Mouse (Mus musculus) hindbrain, embryonic 11.5 days (tissue): ENCODE measurements at regions not wholly inside any gene's neighbourhood (a gene's known extent, or its start where the extent isn't known, plus 50 kb on each side); places are given as distances from the start of the nearest gene placed in this dataset.

Experiments used
- ATAC-seq: fragments of 200-750 bp; cut with Nextera tagmentation; 2 replicates; pipeline ENCODE4 v1.8.0; 2017; ENCODE audit warnings: mild to moderate bottlenecking, moderate TSS enrichment, moderate library complexity; ENCODE audit not compliant: low FRiP score
- DNase-seq: peaks from one replicate; pipeline ENCODE4 v3.0.0-alpha.2; 2015; ENCODE audit warnings: low spot score
- H3K27ac ChIP-seq: fragments of 300-500 bp; sonication (generic); 2 replicates; pipeline ENCODE4 v1.5.1; 2014; ENCODE audit warnings: mild to moderate bottlenecking, low read depth, low read length
- H3K27me3 ChIP-seq: fragments of 300-500 bp; sonication (generic); 2 replicates; pipeline ENCODE4 v1.6.1; 2014; ENCODE audit warnings: mild to moderate bottlenecking, low read length, moderate library complexity, mixed read lengths; ENCODE audit not compliant: control insufficient read depth, insufficient read depth
- H3K36me3 ChIP-seq: fragments of 300-500 bp; sonication (generic); 2 replicates; pipeline ENCODE4 v1.6.1; 2014; ENCODE audit warnings: mild to moderate bottlenecking, low read length, moderate library complexity, mixed read lengths; ENCODE audit not compliant: control insufficient read depth, insufficient read depth
- H3K4me1 ChIP-seq: fragments of 300-500 bp; sonication (generic); replicated peaks from 2 replicates; pipeline ENCODE4 v1.6.1; 2014; ENCODE audit warnings: low read length, mixed read lengths; ENCODE audit not compliant: control insufficient read depth, insufficient read depth
- H3K4me2 ChIP-seq: fragments of 300-500 bp; sonication (generic); replicated peaks from 2 replicates; pipeline ENCODE4 v1.6.1; 2014; ENCODE audit warnings: mild to moderate bottlenecking, low read depth, low read length
- H3K4me3 ChIP-seq: fragments of 300-500 bp; sonication (generic); 2 replicates; pipeline ENCODE4 v1.5.1; 2014; ENCODE audit warnings: low read depth, low read length
- H3K9ac ChIP-seq: fragments of 300-500 bp; sonication (generic); 2 replicates; pipeline ENCODE4 v1.6.1; 2014; ENCODE audit warnings: low read depth, low read length
- H3K9me3 ChIP-seq: fragments of 300-500 bp; sonication (generic); 2 replicates; pipeline ENCODE4 v1.6.1; 2016; ENCODE audit warnings: low read length; ENCODE audit not compliant: control insufficient read depth
- WGBS: fragments of 180-500 bp; shearing (Covaris S2); extraction: QIAGEN DNeasy Blood & Tissue Kit; methylation state at CpG from one replicate; pipeline ENCODE4 v1.1.7; 2014; 5-methylcytosine and 5-hydroxymethylcytosine counted together

GRCm38 (mm10) chr4:53327382-53328165 lies 112.6 kb upstream of the Slc44a1 start:
- Histone ChIP-seq H3K4me2 (no peak overlapping the region), H3K27me3 (no peaks in the 10 kb centered on the region), H3K27ac (no peak overlapping the region), H3K36me3 (no peaks in the 10 kb centered on the region), H3K9ac (no peak overlapping the region), H3K9me3 (no peaks in the 10 kb centered on the region), H3K4me3 (no peak overlapping the region), H3K4me1 (no peaks in the 10 kb centered on the region)
- ATAC-seq: no peak
- WGBS: 69% methylated on average over 7 of the region's 7 CpGs
- no peak for DNase-seq

GRCm38 (mm10) chr4:53323838-53324237 lies 116.4 kb upstream of the Slc44a1 start:
- H3K4me1 ChIP-seq: no peaks in the 10 kb centered on the region
- no peak overlapping the region for H3K27ac ChIP-seq
- H3K4me2 ChIP-seq: no peak overlapping the region
- H3K36me3 ChIP-seq: no peaks in the 10 kb centered on the region
- ATAC-seq (no peak), DNase-seq (no peak)
- no peaks in the 10 kb centered on the region for H3K9me3 ChIP-seq
- no peak overlapping the region for H3K4me3 ChIP-seq
- H3K27me3 ChIP-seq: no peaks in the 10 kb centered on the region
- 74% methylated on average over 4 of the region's 4 CpGs for WGBS
- no peak overlapping the region for H3K9ac ChIP-seq

DNA sequence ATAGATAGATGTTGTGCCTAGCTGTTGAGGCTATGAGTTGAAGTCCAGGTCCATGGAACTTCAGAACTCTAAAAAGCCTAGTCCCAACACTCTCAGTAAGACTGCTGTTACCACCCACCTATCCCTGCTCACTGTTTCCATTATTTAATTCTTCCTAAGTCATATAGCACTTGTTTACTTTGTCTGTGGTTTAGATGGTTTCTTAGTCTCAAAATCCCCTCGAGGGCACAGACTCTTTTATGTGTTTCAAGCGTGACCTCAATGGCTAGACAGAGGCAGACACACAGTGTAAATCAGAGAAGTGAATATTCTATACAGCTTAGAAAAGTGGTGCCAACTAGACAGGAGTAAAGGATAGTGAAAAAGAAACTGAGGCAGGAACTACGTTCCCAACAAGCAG lies 117.0 kb upstream of the Slc44a1 start:
- Histone ChIP-seq H3K9me3 (no peaks in the 10 kb centered on the region), H3K4me2 (no peak overlapping the region), H3K4me3 (no peak overlapping the region), H3K27ac (no peak overlapping the region), H3K4me1 (no peaks in the 10 kb centered on the region), H3K36me3 (no peaks in the 10 kb centered on the region), H3K27me3 (no peaks in the 10 kb centered on the region), H3K9ac (no peak overlapping the region)
- no peak for DNase-seq
- 79% methylated on average over 3 of the region's 3 CpGs for WGBS
- ATAC-seq: no peak

- DNase-seq (no peak), ATAC-seq (no peak)
- H3K9ac ChIP-seq: no peak overlapping the region
- H3K4me3 ChIP-seq: no peak overlapping the region
- no peaks in the 10 kb centered on the region for H3K4me1 ChIP-seq
- no peaks in the 10 kb centered on the region for H3K27me3 ChIP-seq
- no peak overlapping the region for H3K27ac ChIP-seq
- H3K4me2 ChIP-seq: no peak overlapping the region
- 92% methylated on average over 5 of the region's 5 CpGs for WGBS
- no peaks in the 10 kb centered on the region for H3K9me3 ChIP-seq
- no peaks in the 10 kb centered on the region for H3K36me3 ChIP-seq
These were observed 117.7 kb upstream of the Slc44a1 start for GRCm38 (mm10) chr4:53322484-53322883.

- ATAC-seq (no peak), DNase-seq (no peak)
- 88% methylated on average over 6 of the region's 6 CpGs for WGBS
- no peaks in the 10 kb centered on the region for H3K36me3 ChIP-seq
- H3K4me3 ChIP-seq: no peak overlapping the region
- no peak overlapping the region for H3K4me2 ChIP-seq
- H3K4me1 ChIP-seq: no peaks in the 10 kb centered on the region
- no peak overlapping the region for H3K27ac ChIP-seq
- no peak overlapping the region for H3K9ac ChIP-seq
- H3K27me3 ChIP-seq: no peaks in the 10 kb centered on the region
- no peaks in the 10 kb centered on the region for H3K9me3 ChIP-seq
These were observed 119.3 kb upstream of the Slc44a1 start for GRCm38 (mm10) chr4:53320735-53321449.

GRCm38 (mm10) chr4:53319051-53319450 lies 121.2 kb upstream of the Slc44a1 start:
- H3K9ac ChIP-seq: no peak overlapping the region
- H3K27ac ChIP-seq: no peak overlapping the region
- H3K9me3 ChIP-seq: no peaks in the 10 kb centered on the region
- DNase-seq (no peak), ATAC-seq (no peak)
- H3K36me3 ChIP-seq: no peaks in the 10 kb centered on the region
- no peaks in the 10 kb centered on the region for H3K27me3 ChIP-seq
- no peaks in the 10 kb centered on the region for H3K4me1 ChIP-seq
- 85% methylated on average over 4 of the region's 4 CpGs for WGBS
- H3K4me3 ChIP-seq: no peak overlapping the region
- no peak overlapping the region for H3K4me2 ChIP-seq

DNA sequence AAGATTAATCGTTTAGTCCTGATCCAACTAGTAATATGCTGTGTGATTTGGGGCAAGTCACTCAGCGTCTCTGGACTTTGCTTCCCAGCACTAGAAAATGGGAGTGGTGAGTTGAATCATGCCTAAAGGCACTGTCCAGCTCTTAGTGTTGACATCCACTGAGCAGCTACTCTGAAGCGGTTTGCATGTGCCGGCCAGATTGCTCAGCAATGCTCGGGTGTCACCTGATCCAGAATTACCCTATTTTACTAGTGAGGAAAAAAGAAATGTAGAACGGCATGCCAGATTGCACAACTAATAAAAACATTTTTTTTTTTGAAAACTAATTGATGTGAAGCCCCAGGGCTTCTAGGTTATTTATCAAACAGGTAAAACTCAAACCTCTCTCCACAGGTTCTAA lies 122.0 kb upstream of the Slc44a1 start:
- WGBS: 75% methylated on average over 6 of the region's 6 CpGs
- H3K9ac ChIP-seq: no peak overlapping the region
- DNase-seq: no peak

GRCm38 (mm10) chr4:53317453-53317824 lies 122.8 kb upstream of the Slc44a1 start:
- no peaks in the 10 kb centered on the region for H3K9me3 ChIP-seq
- H3K4me3 ChIP-seq: no peak overlapping the region
- no peak overlapping the region for H3K9ac ChIP-seq
- no peaks in the 10 kb centered on the region for H3K36me3 ChIP-seq
- no peaks in the 10 kb centered on the region for H3K27me3 ChIP-seq
- DNase-seq (no peak), ATAC-seq (no peak)
- 57% methylated on average over 7 of the region's 7 CpGs for WGBS
- H3K4me1 ChIP-seq: no peaks in the 10 kb centered on the region
- H3K27ac ChIP-seq: no peak overlapping the region
- no peak overlapping the region for H3K4me2 ChIP-seq

More for the DNA sequence above, 122.0 kb upstream of the Slc44a1 start:
- no peaks in the 10 kb centered on the region for H3K9me3 ChIP-seq
- no peak for ATAC-seq
- H3K27ac ChIP-seq: no peak overlapping the region
- no peak overlapping the region for H3K4me2 ChIP-seq
- H3K4me1 ChIP-seq: no peaks in the 10 kb centered on the region
- H3K36me3 ChIP-seq: no peaks in the 10 kb centered on the region
- H3K4me3 ChIP-seq: no peak overlapping the region
- H3K27me3 ChIP-seq: no peaks in the 10 kb centered on the region
